Mouse (Mus musculus) embryonic facial prominence, embryonic 11.5 days (tissue): ENCODE measurements around the gene Aldh3b2. TPM values are rescaled to one million over a fixed set of nuclear protein-coding genes. Genes with fewer than 3 reads are reported as not detected.

Source experiments
- ATAC-seq: fragments of 200-750 bp; cut with Nextera tagmentation; replicated peaks from 2 replicates; pipeline ENCODE4 v1.8.0; 2017; ENCODE audit warnings: low read depth; ENCODE audit not compliant: insufficient number of reproducible peaks, low FRiP score, low TSS enrichment
- DNase-seq: peaks from one replicate; pipeline ENCODE4 v3.0.0-alpha.2; 2015; ENCODE audit warnings: low spot score
- H3K27ac ChIP-seq: fragments of 300-500 bp; sonication (generic); replicated peaks from 2 replicates; pipeline ENCODE4 v1.5.1; 2014; ENCODE audit warnings: mild to moderate bottlenecking, low read depth, low read length, control low read depth
- H3K27me3 ChIP-seq: fragments of 300-500 bp; sonication (generic); 2 replicates; pipeline ENCODE4 v1.6.1; 2014; ENCODE audit warnings: mild to moderate bottlenecking, low read length, moderate library complexity, mixed read lengths; ENCODE audit not compliant: control insufficient read depth, insufficient read depth
- H3K36me3 ChIP-seq: fragments of 300-500 bp; sonication (generic); replicated peaks from 2 replicates; pipeline ENCODE4 v1.6.1; 2014; ENCODE audit warnings: low read depth, mild to moderate bottlenecking, low read length, moderate library complexity, mixed read lengths; ENCODE audit not compliant: control insufficient read depth, insufficient read depth
- H3K4me1 ChIP-seq: fragments of 300-500 bp; sonication (generic); 2 replicates; pipeline ENCODE4 v1.6.1; 2014; ENCODE audit warnings: low read length, mixed read lengths; ENCODE audit not compliant: control insufficient read depth, insufficient read depth
- H3K4me2 ChIP-seq: fragments of 300-500 bp; sonication (generic); 2 replicates; pipeline ENCODE4 v1.6.1; 2014; ENCODE audit warnings: low read depth, mild to moderate bottlenecking, control low read depth, low read length, moderate library complexity
- H3K4me3 ChIP-seq: fragments of 300-500 bp; sonication (generic); 2 replicates; pipeline ENCODE4 v1.5.1; 2014; ENCODE audit warnings: low read depth, low read length, control low read depth
- H3K9ac ChIP-seq: fragments of 300-500 bp; sonication (generic); replicated peaks from 2 replicates; pipeline ENCODE4 v1.6.1; 2014; ENCODE audit warnings: mild to moderate bottlenecking, control low read depth, low read length
- H3K9me3 ChIP-seq: fragments of 300-500 bp; sonication (generic); replicated peaks from 2 replicates; pipeline ENCODE4 v1.6.1; 2016; ENCODE audit warnings: mild to moderate bottlenecking, low read length, inconsistent platforms, mixed read lengths; ENCODE audit not compliant: control insufficient read depth
- WGBS: fragments of 180-500 bp; shearing (Covaris S2); extraction: QIAGEN DNeasy Blood & Tissue Kit; methylation state at CpG from one replicate; pipeline ENCODE4 v1.1.7; 2014; 5-methylcytosine and 5-hydroxymethylcytosine counted together
- polyA plus RNA-seq: library from polyadenylated mRNA; unstranded; fragments of >200 nt; fragmentation: Nextera tagmentation; extraction: Ambion mirVana; gene quantifications from 2 replicates; pipeline ENCODE4 v1.2.1, GENCODE M21; 2014

Gene Aldh3b2
- polyA plus RNA-seq, 1 experiment from 2014 or later = 1.6 TPM

- Histone ChIP-seq H3K4me2 (no peak overlapping the region), H3K36me3 (peaks cover 6% of the 10 kb centered on the region), H3K4me3 (no peak overlapping the region), H3K9ac (no peak overlapping the region), H3K27ac (no peak overlapping the region), H3K9me3 (no peaks in the 10 kb centered on the region), H3K27me3 (no peaks in the 10 kb centered on the region), H3K4me1 (no peaks in the 10 kb centered on the region; the same call in 1 of the 2 replicates)
- ATAC-seq = no peak
- 94% methylated on average over 5 of the region's 5 CpGs for WGBS
- DNase-seq = no peak
Measured at GRCm38 (mm10) chr19:4011086-4011485, 39.0 kb downstream of the Aldh3b2 start.

- WGBS = under 1% methylated on average over 45 of the region's 45 CpGs
- H3K4me1 ChIP-seq = no peaks in the 10 kb centered on the region; the same call in 1 of the 2 replicates
- DNase-seq (peak; percentile 100), ATAC-seq (peak; percentile 98)
- H3K36me3 ChIP-seq = peaks cover 3% of the 10 kb centered on the region
- no peaks in the 10 kb centered on the region for H3K27me3 ChIP-seq
- H3K9me3 ChIP-seq = no peaks in the 10 kb centered on the region
- H3K9ac ChIP-seq = peak within 1 kb of the TSS; percentile 69
- H3K4me2 ChIP-seq = peak within 1 kb of the TSS; percentile 52
- H3K4me3 ChIP-seq = peak within 1 kb of the TSS; percentile 76
- H3K27ac ChIP-seq = no peak within 1 kb of the TSS
Measured at GRCm38 (mm10) chr19:4012432-4013022, 40.4 kb downstream of the Aldh3b2 start, which contains the start of gene Ndufv1. Ndufv1 (minus strand) TSS chr19:4012806.

GRCm38 (mm10) chr19:4013066-4013465, 40.9 kb downstream of the Aldh3b2 start:
- Histone ChIP-seq H3K4me3 (peak overlapping the region; percentile 76), H3K36me3 (peaks cover 3% of the 10 kb centered on the region), H3K9me3 (no peaks in the 10 kb centered on the region), H3K27ac (no peak overlapping the region), H3K9ac (peak overlapping the region; percentile 58), H3K27me3 (no peaks in the 10 kb centered on the region), H3K4me1 (no peaks in the 10 kb centered on the region; the same call in 1 of the 2 replicates), H3K4me2 (peak overlapping the region; percentile 43)
- peak; percentile 6 for DNase-seq
- 17% methylated on average over 9 of the region's 9 CpGs for WGBS
- peak; percentile 30 for ATAC-seq

- H3K9ac ChIP-seq = no peak overlapping the region
Measured at GRCm38 (mm10) chr19:4014802-4015201, 42.7 kb downstream of the Aldh3b2 start.

GRCm38 (mm10) chr19:4015635-4016034, 43.5 kb downstream of the Aldh3b2 start:
- H3K27ac ChIP-seq = no peak overlapping the region
- no peaks in the 10 kb centered on the region for H3K27me3 ChIP-seq
- no peak for ATAC-seq
- no peak overlapping the region for H3K4me3 ChIP-seq
- no peak for DNase-seq
- no peak overlapping the region for H3K4me2 ChIP-seq
- no peaks in the 10 kb centered on the region for H3K9me3 ChIP-seq
- H3K36me3 ChIP-seq = no peaks in the 10 kb centered on the region
- 48% methylated on average over 5 of the region's 5 CpGs for WGBS
- H3K9ac ChIP-seq = no peak overlapping the region
- no peaks in the 10 kb centered on the region; the same call in 1 of the 2 replicates for H3K4me1 ChIP-seq

More at GRCm38 (mm10) chr19:4014802-4015201, 42.7 kb downstream of the Aldh3b2 start:
- H3K9me3 ChIP-seq = no peaks in the 10 kb centered on the region
- no peak overlapping the region for H3K4me2 ChIP-seq
- DNase-seq = no peak
- H3K27me3 ChIP-seq = no peaks in the 10 kb centered on the region
- H3K4me1 ChIP-seq = no peaks in the 10 kb centered on the region; the same call in 1 of the 2 replicates
- no peak for ATAC-seq
- H3K27ac ChIP-seq = no peak overlapping the region
- peaks cover under 1% of the 10 kb centered on the region for H3K36me3 ChIP-seq
- H3K4me3 ChIP-seq = no peak overlapping the region

GRCm38 (mm10) chr19:4017921-4018587, 45.9 kb downstream of the Aldh3b2 start:
- 61% methylated on average over 10 of the region's 10 CpGs for WGBS

GRCm38 (mm10) chr19:4018743-4019583, 46.8 kb downstream of the Aldh3b2 start:
- Histone ChIP-seq H3K36me3 (no peaks in the 10 kb centered on the region), H3K27me3 (no peaks in the 10 kb centered on the region), H3K27ac (no peak overlapping the region), H3K9me3 (no peaks in the 10 kb centered on the region), H3K4me1 (no peaks in the 10 kb centered on the region), H3K4me3 (no peak overlapping the region), H3K9ac (no peak overlapping the region), H3K4me2 (no peak overlapping the region)
- ATAC-seq (0 out of 2 replicates have a peak, but pooled peaks have one; percentile 56), DNase-seq (peak; percentile 78)
- 35% methylated on average over 18 of the region's 18 CpGs for WGBS

More at GRCm38 (mm10) chr19:4017921-4018587, 45.9 kb downstream of the Aldh3b2 start:
- Histone ChIP-seq H3K4me2 (no peak overlapping the region), H3K4me1 (no peaks in the 10 kb centered on the region), H3K36me3 (no peaks in the 10 kb centered on the region), H3K27ac (no peak overlapping the region), H3K4me3 (no peak overlapping the region), H3K27me3 (no peaks in the 10 kb centered on the region), H3K9me3 (no peaks in the 10 kb centered on the region), H3K9ac (no peak overlapping the region)
- ATAC-seq (no peak), DNase-seq (no peak)
